Mouse (Mus musculus): ENCODE measurements around the gene Btnl9. TPM values are rescaled to one million over a fixed set of nuclear protein-coding genes. Genes with fewer than 3 reads are reported as not detected.
A peak's percentile ranks its signal among the peaks of the same experiment; 100 is the strongest.

The Btnl9 gene
- 0.04 TPM in 1 of 2 replicates, not detected in the other for polyA plus RNA-seq (2016; fragmentation: Nextera tagmentation; extraction: Ambion mirVana)

DNA sequence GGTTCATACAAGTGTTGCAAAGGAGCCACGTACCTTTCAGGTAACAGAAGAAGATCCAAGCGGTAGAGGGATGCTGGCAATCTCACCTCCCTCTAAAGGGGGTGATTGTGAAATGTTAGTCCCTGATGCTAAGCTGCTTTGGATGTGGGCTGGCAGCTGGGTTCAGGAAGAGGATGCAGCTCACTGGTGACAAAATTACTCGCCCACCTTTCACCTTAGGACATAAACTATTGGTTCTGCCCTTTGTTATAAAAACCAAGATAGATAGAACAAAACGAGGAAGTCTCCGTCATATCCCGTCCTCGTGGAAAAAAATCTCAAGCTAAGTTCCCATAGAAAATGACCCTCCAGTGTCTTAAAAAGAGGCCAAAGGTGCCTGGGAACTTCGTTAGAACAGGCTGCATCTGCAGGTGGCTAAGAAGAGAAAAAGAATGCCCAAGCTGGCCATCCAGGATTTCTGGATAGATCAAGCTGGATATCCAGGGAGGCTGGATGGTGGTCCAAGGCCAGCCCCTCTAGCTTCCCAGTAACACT, at the start of gene Btnl9:
Gene Btnl9 (minus strand): TSS at position 205 of the 534 bp plus-strand sequence.
- 82% methylated on average over 8 of the region's 8 CpGs for WGBS
- Histone ChIP-seq H3K27ac (replicated peaks) (no peak within 1 kb of the TSS), H3K4me3 (no peak within 1 kb of the TSS), H3K4me1 (no peaks in the 10 kb centered on the region), H3K4me2 (replicated peaks) (no peak within 1 kb of the TSS), H3K36me3 (no peaks in the 10 kb centered on the region), H3K9ac (replicated peaks) (no peak within 1 kb of the TSS), H3K9me3 (no peaks in the 10 kb centered on the region), H3K27me3 (no peaks in the 10 kb centered on the region)
- ATAC-seq (ENCODE audit: low FRiP score, low read depth), result no peak

- H3K9me3 ChIP-seq, result no peaks in the 10 kb centered on the region
- no peaks in the 10 kb centered on the region for H3K36me3 ChIP-seq
- H3K27ac ChIP-seq (replicated peaks), result no peak overlapping the region
- no peaks in the 10 kb centered on the region for H3K27me3 ChIP-seq
- H3K4me3 ChIP-seq, result no peak overlapping the region
- no peaks in the 10 kb centered on the region for H3K4me1 ChIP-seq
- ATAC-seq (ENCODE audit: low FRiP score, low read depth), result no peak
- no peak overlapping the region for H3K4me2 ChIP-seq (replicated peaks)
- WGBS, result 64% methylated on average over 3 of the region's 3 CpGs
- no peak overlapping the region for H3K9ac ChIP-seq (replicated peaks)
Observed at GRCm38 (mm10) chr11:49235459-49236207, 48.7 kb upstream of the Btnl9 start.

DNA sequence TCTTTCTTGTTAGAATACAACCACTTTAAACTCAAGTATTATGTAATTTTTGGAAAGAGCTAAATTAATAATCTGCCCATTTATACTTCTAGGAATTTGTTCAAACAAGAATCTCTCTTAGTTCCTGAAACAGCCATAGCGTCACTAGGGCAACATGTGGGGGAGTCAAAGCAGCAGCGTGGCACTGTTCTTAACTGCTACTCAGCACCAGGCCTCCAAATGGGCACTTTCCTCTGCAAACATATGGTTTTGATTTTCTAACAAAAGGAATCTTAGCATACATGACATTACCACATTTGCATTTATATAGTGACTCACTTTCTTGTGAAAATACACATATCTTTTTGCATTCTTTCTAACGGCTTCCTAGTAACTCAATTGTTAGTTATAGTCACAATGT, 45.8 kb upstream of the Btnl9 start:
- Histone ChIP-seq H3K4me2 (replicated peaks) (no peak overlapping the region), H3K9me3 (no peaks in the 10 kb centered on the region), H3K36me3 (no peaks in the 10 kb centered on the region), H3K27ac (replicated peaks) (no peak overlapping the region), H3K4me3 (no peak overlapping the region), H3K9ac (replicated peaks) (no peak overlapping the region), H3K4me1 (no peaks in the 10 kb centered on the region), H3K27me3 (no peaks in the 10 kb centered on the region)
- 85% methylated on average over 3 of the region's 3 CpGs for WGBS
- ATAC-seq (ENCODE audit: low FRiP score, low read depth), result no peak

DNA sequence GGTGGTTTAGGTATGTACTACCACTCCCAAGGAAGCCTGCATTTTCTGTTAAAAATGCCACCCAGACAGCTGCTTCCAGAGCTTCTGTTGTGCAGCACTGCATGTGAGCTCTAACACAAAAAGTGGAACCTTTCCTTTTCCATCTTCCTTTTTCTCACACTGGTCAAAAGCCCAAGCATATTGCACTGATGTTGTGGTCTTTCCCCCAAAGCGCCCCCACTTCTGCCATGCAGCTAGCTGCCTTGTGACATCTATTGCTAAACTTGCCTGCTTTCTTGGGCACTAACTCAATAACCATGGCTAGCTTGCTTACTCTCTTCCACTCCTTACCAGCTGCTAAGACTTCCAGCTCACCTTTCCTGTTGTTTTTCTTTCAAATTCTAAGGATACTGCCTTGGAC, 37.5 kb upstream of the Btnl9 start:
- no peak for ATAC-seq (ENCODE audit: low FRiP score, low read depth)
- Histone ChIP-seq H3K27me3 (no peaks in the 10 kb centered on the region), H3K36me3 (no peaks in the 10 kb centered on the region), H3K4me1 (no peaks in the 10 kb centered on the region), H3K4me3 (no peak overlapping the region), H3K9ac (replicated peaks) (no peak overlapping the region), H3K4me2 (replicated peaks) (no peak overlapping the region), H3K27ac (replicated peaks) (no peak overlapping the region), H3K9me3 (no peaks in the 10 kb centered on the region)
- WGBS, result 54% methylated on average over 1 of the region's 1 CpGs

DNA sequence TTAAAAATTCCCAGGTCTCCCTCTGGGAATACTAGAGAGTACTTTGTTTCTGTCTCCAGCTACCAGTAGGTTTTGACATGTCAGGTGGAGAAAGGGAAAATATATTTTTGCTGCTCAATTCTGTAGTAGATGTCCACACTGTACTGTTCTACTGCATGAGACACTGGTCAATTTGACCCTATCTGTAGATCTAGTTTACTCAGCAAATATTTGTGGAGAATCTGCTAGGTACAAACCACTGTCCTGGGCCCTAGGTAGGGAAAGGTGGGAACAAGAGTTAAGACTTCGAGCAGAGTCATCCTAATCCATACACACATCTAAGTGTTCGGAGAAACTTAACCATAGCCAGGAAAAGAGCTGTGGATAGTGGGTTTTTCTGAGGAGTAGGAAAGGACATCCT, 32.3 kb upstream of the Btnl9 start:
- no peak overlapping the region for H3K9ac ChIP-seq (replicated peaks)
- WGBS, result 89% methylated on average over 2 of the region's 2 CpGs
- H3K4me2 ChIP-seq (replicated peaks), result no peak overlapping the region
- no peaks in the 10 kb centered on the region for H3K4me1 ChIP-seq
- no peaks in the 10 kb centered on the region for H3K9me3 ChIP-seq
- H3K27me3 ChIP-seq, result no peaks in the 10 kb centered on the region
- no peak for ATAC-seq (ENCODE audit: low FRiP score, low read depth)
- H3K27ac ChIP-seq (replicated peaks), result no peak overlapping the region
- no peak overlapping the region for H3K4me3 ChIP-seq
- peaks cover 30% of the 10 kb centered on the region for H3K36me3 ChIP-seq

DNA sequence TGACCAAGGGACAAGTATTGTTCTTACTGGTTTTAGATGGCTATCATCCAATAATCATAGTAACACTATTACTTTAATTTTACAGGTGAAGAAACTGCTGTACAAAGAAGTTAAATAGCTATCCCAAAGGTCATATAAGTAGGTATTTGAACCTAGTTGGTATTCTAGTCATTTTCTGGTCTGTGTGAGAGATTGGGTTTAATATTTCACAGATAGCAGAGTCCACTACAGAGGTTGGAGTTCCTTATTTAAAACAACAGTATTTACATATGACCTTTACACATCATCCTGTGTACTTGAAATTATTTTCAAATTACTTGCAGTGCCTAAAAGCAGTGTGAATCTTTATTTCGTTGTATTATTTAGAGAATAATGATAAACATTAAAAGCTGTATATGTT, 26.5 kb upstream of the Btnl9 start:
- 98% methylated on average over 1 of the region's 1 CpGs for WGBS
- H3K36me3 ChIP-seq, result peaks cover 36% of the 10 kb centered on the region
- H3K27ac ChIP-seq (replicated peaks), result no peak overlapping the region
- H3K9me3 ChIP-seq, result no peaks in the 10 kb centered on the region
- no peak overlapping the region for H3K4me3 ChIP-seq
- H3K4me1 ChIP-seq, result peaks cover 7% of the 10 kb centered on the region; the same call in 1 of the 2 replicates
- H3K9ac ChIP-seq (replicated peaks), result no peak overlapping the region
- ATAC-seq (ENCODE audit: low FRiP score, low read depth), result no peak
- no peaks in the 10 kb centered on the region for H3K27me3 ChIP-seq
- H3K4me2 ChIP-seq (replicated peaks), result no peak overlapping the region

- Histone ChIP-seq H3K9me3 (no peaks in the 10 kb centered on the region), H3K4me3 (no peak overlapping the region), H3K4me1 (peaks cover 7% of the 10 kb centered on the region; the same call in 1 of the 2 replicates), H3K4me2 (replicated peaks) (no peak overlapping the region), H3K9ac (replicated peaks) (no peak overlapping the region), H3K27me3 (no peaks in the 10 kb centered on the region), H3K27ac (replicated peaks) (no peak overlapping the region), H3K36me3 (peaks cover 36% of the 10 kb centered on the region)
- ATAC-seq (ENCODE audit: low FRiP score, low read depth), result no peak
Observed at GRCm38 (mm10) chr11:49212577-49212976, 25.6 kb upstream of the Btnl9 start.

DNA sequence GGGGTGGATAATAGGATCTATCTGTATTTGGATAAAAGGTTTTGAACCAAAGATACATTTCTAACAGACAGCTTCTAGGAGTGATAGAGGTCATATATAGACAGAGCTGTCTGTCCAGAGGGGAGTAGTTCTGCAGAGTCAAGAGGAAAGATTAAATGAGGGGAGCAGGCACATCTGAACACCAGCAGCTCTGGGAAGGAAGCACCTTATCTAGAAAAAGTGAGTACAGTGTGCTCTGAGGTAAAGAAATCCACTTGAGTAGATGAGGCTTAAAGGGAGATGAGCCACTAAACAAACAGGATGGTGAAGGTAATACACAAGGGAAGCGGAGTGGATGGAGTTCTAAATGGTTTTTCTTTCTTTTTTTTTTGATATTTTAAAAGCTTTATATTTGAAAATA, 20.5 kb upstream of the Btnl9 start:
- Histone ChIP-seq H3K9ac (replicated peaks) (no peak overlapping the region), H3K27me3 (no peaks in the 10 kb centered on the region), H3K4me3 (no peak overlapping the region), H3K4me2 (replicated peaks) (no peak overlapping the region), H3K27ac (replicated peaks) (no peak overlapping the region), H3K4me1 (peaks cover 18% of the 10 kb centered on the region), H3K36me3 (peaks cover 7% of the 10 kb centered on the region), H3K9me3 (no peaks in the 10 kb centered on the region)
- ATAC-seq (ENCODE audit: low FRiP score, low read depth), result no peak
- WGBS, result 100% methylated on average over 1 of the region's 1 CpGs

DNA sequence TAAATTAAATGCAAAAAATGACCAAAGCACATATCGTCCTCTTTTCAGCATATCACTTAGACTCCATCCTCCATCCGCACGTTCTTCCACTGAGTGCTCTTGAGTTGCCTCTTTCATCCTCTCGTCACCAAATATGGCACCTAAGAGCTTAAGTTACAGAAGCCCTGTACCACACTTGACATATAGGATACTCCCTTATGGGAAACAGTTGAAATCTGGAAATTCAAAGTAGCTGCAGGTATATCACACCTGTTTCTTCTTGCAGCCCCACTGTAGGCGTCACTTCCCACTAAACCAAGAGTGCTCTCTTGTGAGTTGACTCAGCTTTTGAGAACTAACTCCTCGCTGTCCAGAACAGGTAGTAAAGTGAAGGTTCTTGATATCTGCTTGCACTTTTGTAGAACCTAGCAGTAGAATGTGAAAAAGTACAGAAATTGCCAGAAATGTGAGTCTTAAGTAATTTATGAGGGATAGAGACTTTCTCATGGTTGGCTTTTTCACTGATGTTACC, 18.2 kb upstream of the Btnl9 start:
- peaks cover 7% of the 10 kb centered on the region for H3K36me3 ChIP-seq
- no peak for ATAC-seq (ENCODE audit: low FRiP score, low read depth)
- peaks cover 24% of the 10 kb centered on the region for H3K4me1 ChIP-seq
- H3K4me2 ChIP-seq (replicated peaks), result peak overlapping the region; percentile 77
- H3K27ac ChIP-seq (replicated peaks), result no peak overlapping the region
- no peaks in the 10 kb centered on the region for H3K27me3 ChIP-seq
- H3K9ac ChIP-seq (replicated peaks), result no peak overlapping the region
- 87% methylated on average over 6 of the region's 6 CpGs for WGBS
- H3K9me3 ChIP-seq, result no peaks in the 10 kb centered on the region
- no peak overlapping the region for H3K4me3 ChIP-seq

DNA sequence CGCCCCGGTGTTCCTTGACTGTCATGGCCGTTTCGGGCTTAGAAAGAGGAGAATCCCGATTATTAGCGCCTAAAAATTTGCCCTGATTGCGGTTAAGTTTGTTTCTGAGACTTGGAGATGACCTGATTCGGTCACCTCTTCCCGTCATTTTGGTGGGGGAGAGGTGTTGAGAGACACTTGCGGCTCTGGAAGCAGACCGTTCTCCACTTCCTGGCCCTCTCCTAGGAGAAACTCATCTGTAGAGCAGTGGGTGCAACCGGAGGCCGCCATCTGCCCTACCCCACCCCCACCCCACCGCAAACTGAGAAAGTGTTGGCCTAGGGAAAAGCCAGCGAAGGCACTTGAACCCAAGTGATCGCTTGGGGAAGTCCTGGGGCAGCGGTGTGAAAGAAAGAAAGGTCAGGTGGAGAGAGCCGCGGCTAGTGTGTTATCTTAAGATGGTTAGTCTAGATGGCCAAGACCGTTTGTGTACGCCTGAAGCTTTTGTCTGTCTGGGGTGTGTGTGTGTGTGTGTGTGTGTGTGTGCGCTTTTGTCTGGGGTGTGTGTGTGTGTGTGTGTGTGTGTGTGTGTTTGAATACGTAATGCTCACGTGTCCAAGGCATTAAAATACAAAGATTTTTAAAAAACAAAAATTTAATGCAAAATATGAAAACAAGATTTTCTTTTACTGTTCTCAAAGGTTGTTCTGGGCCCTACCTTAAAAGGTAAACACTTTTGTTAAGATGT, 17.0 kb upstream of the Btnl9 start:
- H3K4me2 ChIP-seq (replicated peaks), result peak overlapping the region; percentile 77
- H3K4me1 ChIP-seq, result peaks cover 17% of the 10 kb centered on the region
- no peaks in the 10 kb centered on the region for H3K27me3 ChIP-seq
- WGBS, result under 1% methylated on average over 24 of the region's 24 CpGs
- H3K4me3 ChIP-seq, result peak overlapping the region; percentile 92
- H3K9me3 ChIP-seq, result no peaks in the 10 kb centered on the region
- peak overlapping the region; percentile 98 for H3K9ac ChIP-seq (replicated peaks)
- H3K36me3 ChIP-seq, result peaks cover 7% of the 10 kb centered on the region
- ATAC-seq (ENCODE audit: low FRiP score, low read depth), result peak; percentile 70
- peak overlapping the region; percentile 99 for H3K27ac ChIP-seq (replicated peaks)

DNA sequence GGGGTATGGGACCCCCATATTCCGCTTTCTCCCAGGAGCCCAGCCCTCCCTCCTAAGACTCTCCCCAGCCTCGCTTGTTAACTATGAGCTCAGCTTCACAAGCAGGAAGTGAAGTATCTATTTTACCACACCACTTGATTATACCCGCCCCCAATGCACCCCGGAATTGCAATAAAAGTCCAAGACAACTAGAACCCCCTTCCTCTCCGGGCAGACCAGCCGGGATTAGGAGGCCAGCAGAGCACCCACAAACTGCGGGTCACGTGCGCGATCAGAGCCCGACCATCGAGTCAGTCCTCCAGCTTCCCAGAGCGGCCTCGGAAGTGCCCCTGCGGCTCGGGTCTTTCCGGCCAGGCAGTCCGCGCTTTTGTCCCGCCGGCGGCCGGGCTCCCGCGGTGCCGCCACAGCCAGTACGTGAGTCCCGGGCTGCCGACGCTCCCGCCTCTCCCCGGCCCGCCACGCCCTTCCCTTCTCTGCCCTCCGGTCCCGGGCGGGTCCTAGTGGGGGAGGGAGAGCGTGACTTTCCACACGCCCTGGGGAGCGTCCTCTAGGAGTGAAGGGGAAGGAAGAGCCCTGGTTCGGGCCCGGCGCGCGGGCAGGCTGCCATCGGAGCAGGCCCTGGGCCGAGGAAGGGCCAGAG, 16.3 kb upstream of the Btnl9 start, which contains the start of gene Zfp62:
Gene Zfp62 (plus strand): TSS at position 164 of the 640 bp plus-strand sequence.
- WGBS, result under 1% methylated on average over 47 of the region's 47 CpGs
- H3K9ac ChIP-seq (replicated peaks), result peak within 1 kb of the TSS; percentile 98
- peak; percentile 92 for ATAC-seq (ENCODE audit: low FRiP score, low read depth)
- peaks cover 17% of the 10 kb centered on the region for H3K4me1 ChIP-seq
- peaks cover 7% of the 10 kb centered on the region for H3K36me3 ChIP-seq
- H3K27ac ChIP-seq (replicated peaks), result peak within 1 kb of the TSS; percentile 99
- no peaks in the 10 kb centered on the region for H3K9me3 ChIP-seq
- peak within 1 kb of the TSS; percentile 92 for H3K4me3 ChIP-seq
- H3K27me3 ChIP-seq, result no peaks in the 10 kb centered on the region
- H3K4me2 ChIP-seq (replicated peaks), result peak within 1 kb of the TSS; percentile 77
